Mouse (Mus musculus) embryonic facial prominence, embryonic 15.5 days (tissue): Measurements from ENCODE around the gene Fgd2. TPM values are rescaled to one million over a fixed set of nuclear protein-coding genes. Genes with fewer than 3 reads are reported as not detected.

ENCODE experiments used
- polyA plus RNA-seq: library from polyadenylated mRNA; unstranded; fragments of >200 nt; fragmentation: Nextera tagmentation; extraction: Ambion mirVana; gene quantifications from 2 replicates; pipeline ENCODE4 v1.2.1, GENCODE M21; 2015

Gene Fgd2
- polyA plus RNA-seq, 1 experiment from 2014 or later: 14.5 TPM

Other genes starting within 250 kb of the Fgd2 start
- 3.4 and 4.5 TPM in 2 replicates for gene Rab44, start 246.8 kb upstream of the Fgd2 start, polyA plus RNA-seq
- 27.6 and 28.9 TPM in 2 replicates for gene Cpne5, start 122.7 kb upstream of the Fgd2 start, polyA plus RNA-seq
- 129 and 132 TPM in 2 replicates for gene Ppil1, start 96.7 kb upstream of the Fgd2 start, polyA plus RNA-seq
- 82.1 and 85.8 TPM in 2 replicates for gene BC004004, start 92.1 kb upstream of the Fgd2 start, polyA plus RNA-seq
- gene Pi16, start 43.2 kb upstream of the Fgd2 start, polyA plus RNA-seq: 2.7 and 2.8 TPM in 2 replicates
- gene Mtch1, start 13.0 kb upstream of the Fgd2 start, polyA plus RNA-seq: 337 and 355 TPM in 2 replicates
- 17.8 and 20.0 TPM in 2 replicates for gene Pim1, start 129.8 kb downstream of the Fgd2 start, polyA plus RNA-seq
- gene Gm17657, start 188.7 kb downstream of the Fgd2 start, polyA plus RNA-seq: not detected in 2 replicates
- 14.4 and 16.7 TPM in 2 replicates for gene Tbc1d22b, start 188.9 kb downstream of the Fgd2 start, polyA plus RNA-seq
- gene Tmem217, start 191.5 kb downstream of the Fgd2 start, polyA plus RNA-seq: 0.95 and 1.6 TPM in 2 replicates